In genomic region chr14:13254741-13255140, GRCm38 (mm10) we compare ENCODE assay signal across 6 mouse cellular contexts. TPM values are rescaled to one million over a fixed set of nuclear protein-coding genes. Genes with fewer than 3 reads are reported as not detected.
"Had no signal": no experiment of that assay in that cellular context is flagged by ENCODE, and none has a peak within 500 bp of the region (broad histone marks: within the 10 kb centered on the region; RNA-seq: fewer than 3 reads in every experiment).

No protein-coding gene starts in this region.

RNA-seq across cellular contexts. Expression of gene Synpr, which starts 29.8 kb away (rescaled TPM):
- total RNA-seq: gastrocnemius, adult 2 months; gastrocnemius, postnatal 25 days; granulocyte monocyte progenitor cell, adult 5-6 weeks; hematopoietic stem cell, adult 5-6 weeks had no signal
- polyA plus RNA-seq: heart, adult 2 months; inflammation-experienced regulatory T-cells, adult 6 months had no signal
